Mouse (Mus musculus): ENCODE measurements at regions not wholly inside any gene's neighbourhood (a gene's known extent, or its start where the extent isn't known, plus 50 kb on each side); places are given as distances from the start of the nearest gene placed in this dataset.

GRCm38 (mm10) chr9:26611711-26612437 is 121.7 kb upstream of the B3gat1 start:
- peak; percentile 7 for DNase-seq (ENCODE audit: extremely low read depth)
- H3K4me1 ChIP-seq (ENCODE audit: control insufficient read depth in 1 of 2, insufficient read depth in 2 of 2) = peaks cover 2 to 12% of the 10 kb centered on the region in 2 experiments; a peak in 3 of 4 replicates
- no peak overlapping the region for H3K4me2 ChIP-seq (ENCODE audit: insufficient read depth, low read depth, poor library complexity, severe bottlenecking)
- dilution Hi-C loops (cut with MboI; ENCODE audit: extremely low pct_ligation_motif_present, extremely low pct_unique_long_range_greater_than_20kb, low sequenced_read_pairs) (no loop called here), in situ Hi-C loops (cut with MboI; ENCODE audit: low pct_ligation_motif_present, low pct_unique_long_range_greater_than_20kb, low sequenced_read_pairs) (no loop called here)
- H3K9ac ChIP-seq (ENCODE audit: insufficient read depth, low read depth) = no peak overlapping the region
- no peak overlapping the region for H3K27ac ChIP-seq (ENCODE audit: insufficient read depth, low read depth)
- no peaks in the 10 kb centered on the region for H3K79me2 ChIP-seq (replicated peaks; ENCODE audit: control insufficient read depth, extremely low read depth, insufficient read depth, poor library complexity, severe bottlenecking)
- H3K9me3 ChIP-seq (replicated peaks; ENCODE audit: low read length) = peaks cover 6% of the 10 kb centered on the region
- H3K4me3 ChIP-seq (replicated peaks in 1 of 3; ENCODE audit: low read depth in 2 of 3, low read length in 2 of 3, poor library complexity in 1 of 3) = no peak overlapping the region
- no peaks in the 10 kb centered on the region for H3K27me3 ChIP-seq (replicated peaks)
- no peaks in the 10 kb centered on the region for H3K36me3 ChIP-seq (replicated peaks in 1 of 2; ENCODE audit: control insufficient read depth in 1 of 2, insufficient read depth in 1 of 2, low read length in 1 of 2)
- TF ChIP-seq BHLHE40 (IDR thresholded peaks at IDR 0.05; ENCODE audit: low read depth, low read length) = no peak
- TF ChIP-seq SIN3A (IDR thresholded peaks at IDR 0.05; ENCODE audit: low read length) = no peak
- no peak for TF ChIP-seq MXI1 (IDR thresholded peaks at IDR 0.05; ENCODE audit: low read depth, low read length)
- no peak for TF ChIP-seq SMC3 (IDR thresholded peaks at IDR 0.05; ENCODE audit: low read depth, low read length)
- TF ChIP-seq ZNF384 (IDR thresholded peaks at IDR 0.05; ENCODE audit: low read depth, low read length) = peak; percentile 24; the same call in 1 of the 2 replicates
- TF ChIP-seq CHD2 (IDR thresholded peaks at IDR 0.05; ENCODE audit: low read length) = no peak

- TF ChIP-seq CTCF (conservative IDR thresholded peaks at IDR 0.05 in 1 of 2, IDR thresholded peaks at IDR 0.05 in 1 of 2; ENCODE audit: low read depth in 2 of 2, low read length in 2 of 2) (no peak), EP300 (IDR thresholded peaks at IDR 0.05; ENCODE audit: low read length) (no peak), ETS1 (conservative IDR thresholded peaks at IDR 0.05; ENCODE audit: low read depth, low read length) (no peak), CHD2 (IDR thresholded peaks at IDR 0.05; ENCODE audit: low read length) (no peak), ZKSCAN1 (IDR thresholded peaks at IDR 0.05; ENCODE audit: borderline replicate concordance, low read depth, low read length) (no peak), TCF12 (IDR thresholded peaks at IDR 0.05; ENCODE audit: low read depth, low read length) (no peak), RCOR1 (conservative IDR thresholded peaks at IDR 0.05; ENCODE audit: low read depth, low read length) (no peak)
- Histone ChIP-seq H3K27me3 (replicated peaks) (no peaks in the 10 kb centered on the region), H3K4me3 (replicated peaks in 1 of 3; ENCODE audit: low read depth in 2 of 3, low read length in 2 of 3, poor library complexity in 1 of 3) (no peak overlapping the region), H3K9me3 (replicated peaks; ENCODE audit: low read length) (no peaks in the 10 kb centered on the region), H3K4me1 (ENCODE audit: control insufficient read depth in 1 of 2, insufficient read depth in 2 of 2) (no peaks in the 10 kb centered on the region), H3K36me3 (replicated peaks in 1 of 2; ENCODE audit: control insufficient read depth in 1 of 2, insufficient read depth in 1 of 2, low read length in 1 of 2) (no peaks in the 10 kb centered on the region), H3K9ac (ENCODE audit: insufficient read depth, low read depth) (no peak overlapping the region), H3K27ac (ENCODE audit: insufficient read depth, low read depth) (no peak overlapping the region), H3K4me2 (ENCODE audit: insufficient read depth, low read depth, poor library complexity, severe bottlenecking) (no peak overlapping the region), H3K79me2 (replicated peaks; ENCODE audit: control insufficient read depth, extremely low read depth, insufficient read depth, poor library complexity, severe bottlenecking) (no peaks in the 10 kb centered on the region)
- dilution Hi-C loops (cut with MboI; ENCODE audit: extremely low pct_ligation_motif_present, extremely low pct_unique_long_range_greater_than_20kb, low sequenced_read_pairs) = no loop called here
- no peak for DNase-seq (ENCODE audit: extremely low read depth)
- in situ Hi-C loops (cut with MboI; ENCODE audit: low pct_ligation_motif_present, low pct_unique_long_range_greater_than_20kb, low sequenced_read_pairs) = no loop called here
These were observed 110.6 kb upstream of the B3gat1 start for GRCm38 (mm10) chr9:26622840-26623448.
